Mouse (Mus musculus): Measurements from ENCODE around the gene Rad1. TPM values are rescaled to one million over a fixed set of nuclear protein-coding genes. Genes with fewer than 3 reads are reported as not detected.
"Not testable (repeated sequence)": the region's sequence is repeated elsewhere in the genome, so short reads cannot be mapped to it uniquely, and the experiment has no call there.

The Rad1 gene
- polyA plus RNA-seq, 1 experiment from 2014 or later = 40.7 TPM

DNA sequence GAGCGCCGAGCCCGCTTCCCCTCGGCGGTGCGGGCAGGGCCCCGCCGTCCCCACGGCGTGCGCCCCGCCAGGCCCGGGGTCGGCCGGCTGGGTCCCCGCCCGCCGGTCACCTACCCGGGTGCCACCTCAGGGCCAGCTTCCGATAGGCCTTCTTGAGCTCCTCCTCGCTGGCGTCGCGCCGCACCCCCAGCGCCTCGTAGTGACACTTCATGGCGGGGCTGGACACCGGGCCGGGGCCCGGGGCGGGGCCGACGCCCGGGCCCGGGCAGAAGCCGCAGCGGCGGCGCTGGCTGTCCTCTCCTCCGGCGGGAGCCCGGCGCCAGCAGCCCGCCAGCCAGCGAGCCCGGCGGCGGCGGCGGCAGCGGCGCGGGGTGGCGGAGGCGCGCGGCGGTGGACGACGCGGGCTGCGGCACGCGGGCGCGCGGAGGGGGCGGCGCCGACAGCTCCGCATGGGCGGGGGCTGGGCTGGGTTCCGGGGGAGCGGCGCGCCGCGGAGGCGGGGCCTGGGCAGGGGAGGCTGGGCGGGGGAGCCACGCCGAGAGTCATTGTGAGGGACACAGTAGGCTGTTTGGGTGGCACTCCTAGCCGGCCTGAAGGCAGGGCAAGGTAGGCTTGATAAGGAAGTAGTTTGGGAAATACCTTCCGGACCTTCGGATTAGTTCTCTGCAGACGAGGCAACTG is 15.5 kb upstream of the Rad1 start, which contains the start of gene Dnajc21:
Gene Dnajc21 (minus strand): TSS at position 366 of the 681 bp plus-strand sequence.
- under 1% methylated on average over 55 of the region's 87 CpGs for WGBS
- H3K27ac ChIP-seq = peak within 1 kb of the TSS; percentile 76
- H3K9ac ChIP-seq = peak within 1 kb of the TSS; percentile 90
- peak within 1 kb of the TSS; percentile 83 for H3K4me2 ChIP-seq
- peak within 1 kb of the TSS; percentile 85 for H3K4me3 ChIP-seq
- peak; percentile 95 for ATAC-seq
- H3K4me1 ChIP-seq = peaks cover 18% of the 10 kb centered on the region; the same call in 1 of the 2 replicates
- H3K27me3 ChIP-seq = no peaks in the 10 kb centered on the region
- H3K9me3 ChIP-seq (replicated peaks) = no peaks in the 10 kb centered on the region
- peaks cover 11% of the 10 kb centered on the region for H3K36me3 ChIP-seq (ENCODE audit: poor library complexity, severe bottlenecking)

GRCm38 (mm10) chr15:10470941-10471340 is 14.9 kb upstream of the Rad1 start:
- ATAC-seq = no peak
- Histone ChIP-seq H3K4me1 (peaks cover 18% of the 10 kb centered on the region; the same call in 1 of the 2 replicates), H3K9me3 (replicated peaks) (no peaks in the 10 kb centered on the region), H3K4me2 (peak overlapping the region; percentile 83), H3K9ac (peak overlapping the region; percentile 90), H3K36me3 (ENCODE audit: poor library complexity, severe bottlenecking) (peaks cover 17% of the 10 kb centered on the region), H3K27me3 (no peaks in the 10 kb centered on the region), H3K4me3 (peak overlapping the region; percentile 85), H3K27ac (no peak overlapping the region)
- 4% methylated on average over 3 of the region's 3 CpGs for WGBS

DNA sequence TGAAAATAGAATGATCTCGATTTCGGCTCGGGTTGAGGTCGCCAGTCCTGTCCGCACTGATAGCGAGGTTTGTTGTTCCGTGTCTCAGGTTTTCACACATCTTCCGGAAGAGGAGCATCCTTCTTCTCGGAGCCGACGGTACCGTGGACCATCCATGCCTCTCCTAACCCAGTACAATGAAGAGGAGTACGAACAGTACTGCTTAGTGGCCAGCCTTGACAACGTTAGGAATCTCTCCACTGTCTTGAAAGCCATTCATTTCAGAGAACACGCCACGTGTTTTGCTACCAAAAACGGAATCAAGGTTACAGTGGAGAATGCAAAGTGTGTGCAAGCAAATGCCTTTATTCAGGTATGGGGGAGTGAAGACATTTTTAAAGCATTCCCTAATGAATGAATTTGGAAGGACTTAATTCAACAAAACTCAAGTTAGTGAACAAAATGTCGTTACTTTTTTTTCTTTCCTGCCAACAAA is 584 bp downstream of the Rad1 start:
- peak; percentile 62 for ATAC-seq
- Histone ChIP-seq H3K27ac (peak overlapping the region; percentile 61), H3K4me1 (peaks cover 23% of the 10 kb centered on the region), H3K9ac (peak overlapping the region; percentile 84), H3K9me3 (replicated peaks) (no peaks in the 10 kb centered on the region), H3K27me3 (no peaks in the 10 kb centered on the region), H3K36me3 (ENCODE audit: poor library complexity, severe bottlenecking) (peaks cover 23% of the 10 kb centered on the region), H3K4me3 (peak overlapping the region; percentile 75), H3K4me2 (peak overlapping the region; percentile 73)
- WGBS = 1% methylated on average over 18 of the region's 18 CpGs

DNA sequence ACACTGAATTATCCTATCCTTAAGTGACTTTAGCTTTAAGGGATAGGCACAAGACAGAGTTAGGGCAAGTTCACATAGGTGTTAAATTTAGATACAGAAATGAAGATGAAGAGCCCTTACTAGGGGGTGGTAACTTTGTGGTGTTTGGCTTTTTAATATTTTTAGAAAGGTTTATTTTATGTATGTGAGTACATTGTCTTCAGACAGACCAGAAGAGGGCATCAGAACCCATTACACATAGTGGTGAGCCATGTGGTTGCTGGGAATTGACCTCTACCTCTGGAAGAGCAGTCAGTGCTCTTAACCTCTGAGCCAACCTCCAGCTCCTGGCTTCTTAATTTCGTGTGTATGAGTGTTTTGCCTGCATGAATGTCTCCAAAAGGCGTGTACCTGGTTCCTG is 1.4 kb downstream of the Rad1 start:
- Histone ChIP-seq H3K4me1 (peaks cover 23% of the 10 kb centered on the region), H3K4me3 (peak overlapping the region; percentile 75), H3K4me2 (peak overlapping the region; percentile 73), H3K9ac (0 out of 2 replicates have a peak overlapping the region, but pooled peaks have one; percentile 84), H3K36me3 (ENCODE audit: poor library complexity, severe bottlenecking) (peaks cover 23% of the 10 kb centered on the region), H3K9me3 (replicated peaks) (no peaks in the 10 kb centered on the region), H3K27ac (no peak overlapping the region), H3K27me3 (no peaks in the 10 kb centered on the region)
- 62% methylated on average over 2 of the region's 2 CpGs for WGBS
- no peak for ATAC-seq

- no peaks in the 10 kb centered on the region for H3K9me3 ChIP-seq (replicated peaks)
- H3K36me3 ChIP-seq (ENCODE audit: poor library complexity, severe bottlenecking) = peaks cover 31% of the 10 kb centered on the region
- WGBS = 94% methylated on average over 5 of the region's 5 CpGs
- no peak overlapping the region for H3K4me3 ChIP-seq
- H3K9ac ChIP-seq = no peak overlapping the region
- no peaks in the 10 kb centered on the region for H3K27me3 ChIP-seq
- H3K4me2 ChIP-seq = no peak overlapping the region
- H3K27ac ChIP-seq = no peak overlapping the region
- H3K4me1 ChIP-seq = peaks cover 12% of the 10 kb centered on the region
- no peak for ATAC-seq
Measured at GRCm38 (mm10) chr15:10490101-10490500, 4.3 kb downstream of the Rad1 start.

GRCm38 (mm10) chr15:10495944-10496343 is 10.1 kb downstream of the Rad1 start:
- H3K27ac ChIP-seq = no peak overlapping the region
- WGBS = 92% methylated on average over 11 of the region's 11 CpGs
- H3K4me2 ChIP-seq = no peak overlapping the region
- no peaks in the 10 kb centered on the region for H3K4me1 ChIP-seq
- peaks cover 33% of the 10 kb centered on the region for H3K36me3 ChIP-seq (ENCODE audit: poor library complexity, severe bottlenecking)
- no peak overlapping the region for H3K9ac ChIP-seq
- ATAC-seq = no peak
- no peaks in the 10 kb centered on the region for H3K9me3 ChIP-seq (replicated peaks)
- H3K27me3 ChIP-seq = no peaks in the 10 kb centered on the region
- no peak overlapping the region for H3K4me3 ChIP-seq

- ATAC-seq = not testable (repeated sequence)
Measured at GRCm38 (mm10) chr15:10496696-10497095, 10.9 kb downstream of the Rad1 start.

DNA sequence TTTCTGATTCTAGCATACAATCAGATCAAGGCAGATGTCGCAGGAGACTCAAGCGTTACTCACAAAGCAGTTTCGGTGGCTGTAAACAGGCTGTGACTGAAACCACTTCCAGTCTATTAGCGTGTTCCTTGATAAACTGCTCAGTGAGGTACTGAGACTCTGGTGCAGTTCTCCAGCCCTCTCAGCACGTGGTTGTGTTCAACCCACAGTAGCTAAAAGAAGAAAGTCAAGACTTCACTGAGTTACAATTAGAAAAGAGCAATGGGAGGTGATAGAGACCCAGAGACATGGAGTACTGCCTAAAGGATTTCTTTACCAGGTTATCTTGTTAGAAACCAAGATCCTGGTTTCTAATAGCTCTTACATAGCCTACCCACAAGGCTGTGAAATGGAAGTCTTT is 13.8 kb downstream of the Rad1 start:
- H3K4me2 ChIP-seq = no peak overlapping the region

More at GRCm38 (mm10) chr15:10496696-10497095, 10.9 kb downstream of the Rad1 start:
- 98% methylated on average over 1 of the region's 1 CpGs for WGBS
- not testable (repeated sequence) for H3K4me2 ChIP-seq; H3K27ac ChIP-seq; H3K9me3 ChIP-seq (replicated peaks); H3K27me3 ChIP-seq; H3K4me3 ChIP-seq; H3K9ac ChIP-seq; H3K4me1 ChIP-seq
- H3K36me3 ChIP-seq (ENCODE audit: poor library complexity, severe bottlenecking) = peaks cover 30% of the 10 kb centered on the region

GRCm38 (mm10) chr15:10500035-10500434 is 14.2 kb downstream of the Rad1 start:
- H3K27me3 ChIP-seq = no peaks in the 10 kb centered on the region
- H3K27ac ChIP-seq = no peak overlapping the region
- no peak for ATAC-seq
- H3K4me2 ChIP-seq = no peak overlapping the region
- H3K36me3 ChIP-seq (ENCODE audit: poor library complexity, severe bottlenecking) = peaks cover 7% of the 10 kb centered on the region; the same call in 1 of the 2 replicates
- H3K9ac ChIP-seq = no peak overlapping the region
- H3K4me3 ChIP-seq = no peak overlapping the region
- H3K9me3 ChIP-seq (replicated peaks) = no peaks in the 10 kb centered on the region
- H3K4me1 ChIP-seq = no peaks in the 10 kb centered on the region
- 89% methylated on average over 5 of the region's 5 CpGs for WGBS

More for the DNA sequence above, 13.8 kb downstream of the Rad1 start:
- Histone ChIP-seq H3K27ac (no peak overlapping the region), H3K27me3 (no peaks in the 10 kb centered on the region), H3K9ac (no peak overlapping the region), H3K4me3 (no peak overlapping the region), H3K4me1 (no peaks in the 10 kb centered on the region), H3K9me3 (replicated peaks) (no peaks in the 10 kb centered on the region), H3K36me3 (ENCODE audit: poor library complexity, severe bottlenecking) (peaks cover 7% of the 10 kb centered on the region; the same call in 1 of the 2 replicates)
- no peak for ATAC-seq
- WGBS = 80% methylated on average over 5 of the region's 5 CpGs

DNA sequence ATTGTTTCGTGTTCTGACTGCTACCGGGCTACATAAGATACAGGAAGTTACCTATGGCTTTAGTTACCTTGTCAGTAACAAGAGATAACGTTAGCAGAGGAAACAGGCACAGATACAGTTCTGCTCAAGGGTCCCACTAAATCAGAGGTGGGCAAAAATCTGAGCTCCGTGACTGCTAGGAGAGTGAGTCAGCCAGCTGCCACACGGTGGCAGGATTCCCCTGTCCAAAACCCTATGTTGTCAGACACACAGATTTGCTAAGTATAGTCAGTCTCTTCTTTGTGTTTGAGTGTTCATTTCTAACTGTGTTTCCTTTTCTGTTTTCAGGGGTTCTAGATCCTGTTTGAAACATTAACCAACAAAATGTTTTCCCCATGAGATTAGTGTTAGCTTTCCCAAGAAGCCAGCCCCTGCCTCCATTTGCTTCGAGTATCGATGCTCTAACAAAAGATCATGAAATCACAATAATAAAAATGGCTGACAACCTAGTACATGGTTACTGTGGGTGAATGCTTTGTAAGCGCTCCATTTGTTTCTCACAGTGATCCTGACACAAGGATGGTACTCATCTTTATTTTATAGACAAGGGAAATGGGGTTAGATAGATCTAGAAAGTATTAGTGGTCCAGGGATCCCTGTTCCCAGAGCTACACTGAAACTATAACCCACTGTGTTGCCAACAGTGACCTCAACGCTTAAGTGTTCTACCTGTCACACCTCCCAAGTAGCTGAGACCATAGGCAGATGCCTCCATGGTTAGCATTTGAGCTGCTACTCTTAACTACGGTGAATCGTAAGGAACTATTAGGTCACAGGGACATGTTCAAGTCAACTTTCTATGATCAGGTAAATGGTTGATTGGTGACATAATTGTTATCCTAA is 15.3 kb downstream of the Rad1 start:
- 60% methylated on average over 11 of the region's 11 CpGs for WGBS
- no peak overlapping the region for H3K27ac ChIP-seq
- H3K9ac ChIP-seq = no peak overlapping the region
- no peak overlapping the region for H3K4me2 ChIP-seq
- no peaks in the 10 kb centered on the region for H3K9me3 ChIP-seq (replicated peaks)
- peak; percentile 94 for ATAC-seq
- H3K4me3 ChIP-seq = no peak overlapping the region
- no peaks in the 10 kb centered on the region for H3K27me3 ChIP-seq
- H3K4me1 ChIP-seq = no peaks in the 10 kb centered on the region
- H3K36me3 ChIP-seq (ENCODE audit: poor library complexity, severe bottlenecking) = peaks cover 3% of the 10 kb centered on the region; the same call in 1 of the 2 replicates

- Histone ChIP-seq H3K27ac (no peak overlapping the region), H3K4me2 (no peak overlapping the region), H3K4me1 (no peaks in the 10 kb centered on the region), H3K4me3 (no peak overlapping the region), H3K9ac (no peak overlapping the region), H3K27me3 (no peaks in the 10 kb centered on the region), H3K9me3 (replicated peaks) (no peaks in the 10 kb centered on the region), H3K36me3 (ENCODE audit: poor library complexity, severe bottlenecking) (no peaks in the 10 kb centered on the region)
- WGBS = 84% methylated on average over 11 of the region's 11 CpGs
- ATAC-seq = no peak
Measured at GRCm38 (mm10) chr15:10506099-10506498, 20.3 kb downstream of the Rad1 start.

DNA sequence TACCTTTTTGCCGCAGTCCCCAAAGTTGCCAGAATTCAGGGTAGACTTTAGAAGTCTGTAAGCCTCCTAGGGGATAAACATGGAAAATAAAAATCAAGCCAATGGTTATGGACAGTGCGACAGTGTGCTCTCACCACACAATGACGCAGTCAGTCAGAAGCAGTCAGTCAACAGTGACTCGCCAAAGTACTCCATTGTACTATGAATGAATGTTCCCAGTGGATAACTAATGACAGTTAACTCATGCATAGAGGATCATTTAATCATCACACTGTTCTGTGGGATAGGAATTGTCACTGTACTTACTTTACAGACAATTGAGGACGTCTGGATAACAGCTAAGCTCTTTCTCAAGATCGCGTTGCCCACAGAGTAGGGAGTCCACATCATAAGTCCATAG is 29.3 kb downstream of the Rad1 start:
- Histone ChIP-seq H3K36me3 (ENCODE audit: poor library complexity, severe bottlenecking) (no peaks in the 10 kb centered on the region), H3K9me3 (replicated peaks) (no peaks in the 10 kb centered on the region), H3K9ac (no peak overlapping the region), H3K27ac (no peak overlapping the region), H3K4me2 (no peak overlapping the region), H3K4me3 (no peak overlapping the region), H3K27me3 (no peaks in the 10 kb centered on the region), H3K4me1 (no peaks in the 10 kb centered on the region)
- WGBS = 79% methylated on average over 7 of the region's 7 CpGs
- no peak for ATAC-seq
